Mouse (Mus musculus) kidney, postnatal 0 days (tissue): ENCODE measurements around the gene Marc1. TPM values are rescaled to one million over a fixed set of nuclear protein-coding genes. Genes with fewer than 3 reads are reported as not detected.

Experiments
- ATAC-seq: fragments of 200-750 bp; cut with Nextera tagmentation; replicated peaks from 2 replicates; pipeline ENCODE4 v1.8.0; 2017; ENCODE audit warnings: low read depth, moderate number of reproducible peaks, moderate TSS enrichment, moderate library complexity; ENCODE audit not compliant: low FRiP score
- DNase-seq: peaks from one replicate; pipeline ENCODE4 v3.0.0-alpha.2; 2016; ENCODE audit warnings: low spot score
- H3K27ac ChIP-seq: fragments of 300-500 bp; sonication (generic); 2 replicates; pipeline ENCODE4 v1.5.1; 2014; ENCODE audit warnings: mild to moderate bottlenecking
- H3K27me3 ChIP-seq: fragments of 300-500 bp; sonication (generic); 2 replicates; pipeline ENCODE4 v1.6.1; 2014; ENCODE audit warnings: low read length, mixed read lengths; ENCODE audit not compliant: insufficient read depth
- H3K36me3 ChIP-seq: fragments of 300-500 bp; sonication (generic); 2 replicates; pipeline ENCODE4 v1.6.1; 2014; ENCODE audit warnings: low read length, mixed read lengths; ENCODE audit not compliant: insufficient read depth
- H3K4me1 ChIP-seq: fragments of 300-500 bp; sonication (generic); replicated peaks from 2 replicates; pipeline ENCODE4 v1.6.1; 2014; ENCODE audit warnings: antibody characterized with exemption, low read length, mixed read lengths; ENCODE audit not compliant: insufficient read depth
- H3K4me2 ChIP-seq: fragments of 300-500 bp; sonication (generic); 2 replicates; pipeline ENCODE4 v1.6.1; 2014; ENCODE audit warnings: mild to moderate bottlenecking, low read length, moderate library complexity, mixed read lengths
- H3K4me3 ChIP-seq: fragments of 300-500 bp; sonication (generic); replicated peaks from 2 replicates; pipeline ENCODE4 v1.5.1; 2014; ENCODE audit warnings: low read depth, low read length
- H3K9ac ChIP-seq: fragments of 300-500 bp; sonication (generic); 2 replicates; pipeline ENCODE4 v1.6.1; 2014; ENCODE audit warnings: low read depth, low read length
- H3K9me3 ChIP-seq: fragments of 300-500 bp; sonication (generic); replicated peaks from 2 replicates; pipeline ENCODE4 v1.6.1; 2016; ENCODE audit warnings: low read length, inconsistent platforms, mixed read lengths
- CTCF ChIP-seq: IDR thresholded peaks from 2 replicates; pipeline ENCODE4 v1.5.1; 2016; ENCODE audit warnings: antibody characterized with exemption, low read depth, mild to moderate bottlenecking, moderate library complexity
- WGBS: fragments of 180-500 bp; shearing (Covaris S2); extraction: QIAGEN DNeasy Blood & Tissue Kit; methylation state at CpG from one replicate; pipeline ENCODE4 v1.1.7; 2014; 5-methylcytosine and 5-hydroxymethylcytosine counted together
- polyA plus RNA-seq: library from polyadenylated mRNA; unstranded; fragments of >200 nt; fragmentation: Nextera tagmentation; extraction: Ambion mirVana; gene quantifications from 2 replicates; pipeline ENCODE4 v1.2.1, GENCODE M21; 2015

The Marc1 gene
- polyA plus RNA-seq = 0.23 and 0.29 TPM in 2 replicates

GRCm38 (mm10) chr1:184810780-184811575, at the start of gene Marc1:
TSS of gene Marc1 (minus strand) at chr1:184811313.
- Histone ChIP-seq H3K9me3 (no peaks in the 10 kb centered on the region), H3K27me3 (no peaks in the 10 kb centered on the region), H3K36me3 (peaks cover 8% of the 10 kb centered on the region; the same call in 1 of the 2 replicates), H3K27ac (no peak within 1 kb of the TSS), H3K4me3 (peak within 1 kb of the TSS; percentile 28), H3K4me1 (peaks cover 11% of the 10 kb centered on the region), H3K4me2 (peak within 1 kb of the TSS; percentile 62), H3K9ac (peak within 1 kb of the TSS; percentile 35; the same call in 1 of the 2 replicates)
- peak; percentile 57 for ATAC-seq
- no peak for DNase-seq
- TF ChIP-seq CTCF = no peak
- WGBS = 6% methylated on average over 51 of the region's 52 CpGs

- no peak overlapping the region for H3K27ac ChIP-seq
- WGBS = 39% methylated on average over 3 of the region's 3 CpGs
- H3K9ac ChIP-seq = no peak overlapping the region
- no peak for DNase-seq
- ATAC-seq = no peak
- H3K4me3 ChIP-seq = no peak overlapping the region
- H3K27me3 ChIP-seq = no peaks in the 10 kb centered on the region
- H3K36me3 ChIP-seq = no peaks in the 10 kb centered on the region
- no peak overlapping the region for H3K4me2 ChIP-seq
- TF ChIP-seq CTCF = no peak
- 0 out of 2 replicates have a peak, but pooled peaks cover 4% of the 10 kb centered on the region for H3K4me1 ChIP-seq
- H3K9me3 ChIP-seq = no peaks in the 10 kb centered on the region
Measured at GRCm38 (mm10) chr1:184860276-184860675, 49.2 kb upstream of the Marc1 start.

- Histone ChIP-seq H3K9me3 (no peaks in the 10 kb centered on the region), H3K27ac (no peak overlapping the region), H3K36me3 (no peaks in the 10 kb centered on the region), H3K9ac (no peak overlapping the region), H3K4me2 (no peak overlapping the region), H3K4me3 (no peak overlapping the region), H3K27me3 (no peaks in the 10 kb centered on the region), H3K4me1 (no peaks in the 10 kb centered on the region)
- no peak for ATAC-seq
- no peak for TF ChIP-seq CTCF
- DNase-seq = no peak
- WGBS = 69% methylated on average over 1 of the region's 1 CpGs
Measured at GRCm38 (mm10) chr1:184858253-184858652, 47.1 kb upstream of the Marc1 start.

- DNase-seq (no peak), ATAC-seq (no peak)
- Histone ChIP-seq H3K27ac (no peak overlapping the region), H3K4me2 (no peak overlapping the region), H3K36me3 (no peaks in the 10 kb centered on the region), H3K9me3 (no peaks in the 10 kb centered on the region), H3K9ac (no peak overlapping the region), H3K4me3 (no peak overlapping the region), H3K4me1 (0 out of 2 replicates have a peak, but pooled peaks cover 3% of the 10 kb centered on the region), H3K27me3 (no peaks in the 10 kb centered on the region)
- TF ChIP-seq CTCF = no peak
- WGBS = 86% methylated on average over 9 of the region's 9 CpGs
Measured at GRCm38 (mm10) chr1:184857216-184857615, 46.1 kb upstream of the Marc1 start.

GRCm38 (mm10) chr1:184853922-184854321, 42.8 kb upstream of the Marc1 start:
- peak overlapping the region; percentile 76; the same call in 1 of the 2 replicates for H3K27ac ChIP-seq
- DNase-seq (no peak), ATAC-seq (no peak)
- H3K4me2 ChIP-seq = peak overlapping the region; percentile 46
- TF ChIP-seq CTCF = no peak
- peaks cover 3% of the 10 kb centered on the region; the same call in 1 of the 2 replicates for H3K4me1 ChIP-seq
- WGBS = 39% methylated on average over 3 of the region's 3 CpGs
- H3K27me3 ChIP-seq = no peaks in the 10 kb centered on the region
- no peaks in the 10 kb centered on the region for H3K36me3 ChIP-seq
- 0 out of 2 replicates have a peak overlapping the region, but pooled peaks have one; percentile 13 for H3K9ac ChIP-seq
- no peaks in the 10 kb centered on the region for H3K9me3 ChIP-seq
- H3K4me3 ChIP-seq = no peak overlapping the region

- peak overlapping the region; percentile 46 for H3K4me2 ChIP-seq
- ATAC-seq (peak; percentile 68), DNase-seq (peak; percentile 89)
- no peaks in the 10 kb centered on the region for H3K27me3 ChIP-seq
- 0 out of 2 replicates have a peak overlapping the region, but pooled peaks have one; percentile 13 for H3K9ac ChIP-seq
- no peak overlapping the region for H3K4me3 ChIP-seq
- 20% methylated on average over 5 of the region's 5 CpGs for WGBS
- no peaks in the 10 kb centered on the region for H3K36me3 ChIP-seq
- H3K27ac ChIP-seq = peak overlapping the region; percentile 76
- TF ChIP-seq CTCF = peak; percentile 91
- no peaks in the 10 kb centered on the region for H3K9me3 ChIP-seq
- H3K4me1 ChIP-seq = peaks cover 3% of the 10 kb centered on the region; the same call in 1 of the 2 replicates
Measured at GRCm38 (mm10) chr1:184853339-184853738, 42.2 kb upstream of the Marc1 start.
